Mouse (Mus musculus): ENCODE data around the gene Frk.

DNA sequence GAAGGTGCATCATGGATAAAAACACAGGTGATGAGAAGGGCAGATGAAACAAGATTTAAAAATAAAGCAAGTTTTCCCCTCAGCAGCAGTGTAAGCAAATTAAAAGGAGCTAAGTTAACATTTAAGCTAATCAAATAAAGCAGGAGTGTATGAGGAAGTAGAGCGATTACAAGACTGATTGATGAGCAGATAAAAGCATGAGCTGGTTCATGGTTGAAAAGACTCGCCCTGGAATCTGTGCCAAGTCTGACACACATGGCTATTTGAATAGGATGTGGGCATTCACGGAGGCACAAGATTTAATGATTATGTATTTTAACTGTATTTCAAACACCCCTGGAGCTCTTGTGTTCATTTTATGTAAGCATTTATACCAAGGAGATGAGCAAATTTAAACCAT, 28.0 kb downstream of the Frk start:
- TF ChIP-seq CTCF (IDR thresholded peaks at IDR 0.05; ENCODE audit: extremely low read depth, insufficient read depth, insufficient read length, insufficient replicate concordance) (no peak), POLR2A (IDR thresholded peaks at IDR 0.05; ENCODE audit: low read depth, low read length) (no peak)
